Mouse (Mus musculus) bone marrow, adult 2 months (tissue): Measurements from ENCODE around the gene Rex1bd.

ENCODE experiments used
- CTCF ChIP-seq: fragments of 200-500 bp; IDR thresholded peaks from 2 replicates; pipeline ENCODE4 v1.5.1; 2011; ENCODE audit warnings: low read length, control low read depth; ENCODE audit not compliant: control insufficient read depth, insufficient read depth
- POLR2A ChIP-seq: fragments of 200-500 bp; IDR thresholded peaks from 2 replicates; pipeline ENCODE4 v1.6.1; 2011; ENCODE audit warnings: low read depth, mild to moderate bottlenecking, control low read depth, low read length, borderline replicate concordance; ENCODE audit not compliant: control insufficient read depth

DNA sequence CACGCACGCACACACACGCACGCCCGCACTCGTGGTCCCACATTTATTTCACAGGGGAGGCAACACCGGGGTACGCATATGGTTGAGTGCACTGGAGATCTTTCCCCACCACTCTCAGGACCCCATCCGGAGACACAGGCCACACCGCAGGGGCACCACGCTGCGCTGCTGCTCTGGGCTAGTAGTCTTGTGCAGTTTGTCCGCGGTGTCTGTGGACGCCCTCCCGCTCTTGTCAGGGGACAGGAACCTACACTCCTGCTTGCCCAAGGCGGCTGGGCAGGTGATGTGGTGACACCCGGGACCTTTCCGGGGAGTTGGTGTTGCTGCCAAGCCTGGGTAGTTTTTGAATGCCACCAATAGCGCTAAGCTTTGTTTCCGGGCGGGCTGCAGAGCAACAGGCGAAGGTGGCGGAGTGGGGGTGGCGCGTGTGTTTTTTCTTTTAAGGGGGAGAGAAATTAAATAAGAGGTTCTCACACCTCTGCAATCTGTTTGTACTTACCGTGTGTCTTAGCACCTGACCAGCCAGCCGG, 12.1 kb downstream of the Rex1bd start:
- TF ChIP-seq CTCF (no peak), POLR2A (no peak)
